Mouse (Mus musculus): ENCODE measurements around the gene Tdgf1. TPM values are rescaled to one million over a fixed set of nuclear protein-coding genes. Genes with fewer than 3 reads are reported as not detected.
A peak's percentile ranks its signal among the peaks of the same experiment; 100 is the strongest.

The Tdgf1 gene
- polyA plus RNA-seq, 1 experiment = 0.28 TPM

- no peaks in the 10 kb centered on the region for H3K36me3 ChIP-seq (ENCODE audit: control insufficient read depth, insufficient read depth, low read length)
- TF ChIP-seq POLR2A (IDR thresholded peaks at IDR 0.05; ENCODE audit: control insufficient read depth, low read depth, low read length) = no peak
- no peak for TF ChIP-seq CTCF (IDR thresholded peaks at IDR 0.05; ENCODE audit: control insufficient read depth, insufficient read depth, insufficient replicate concordance, low read depth, low read length)
- H3K27me3 ChIP-seq (ENCODE audit: control insufficient read depth, insufficient read depth, low read length) = no peaks in the 10 kb centered on the region
- peak overlapping the region; percentile 42 for H3K4me3 ChIP-seq (ENCODE audit: control insufficient read depth, low read depth, low read length)
- no peak overlapping the region for H3K27ac ChIP-seq (ENCODE audit: control insufficient read depth, insufficient read depth, low read depth, low read length)
- no peaks in the 10 kb centered on the region; the same call in 1 of the 2 replicates for H3K4me1 ChIP-seq (ENCODE audit: control insufficient read depth, insufficient read depth, low read length)
Observed at GRCm38 (mm10) chr9:110965062-110965909, 19.3 kb upstream of the Tdgf1 start.

- no peaks in the 10 kb centered on the region; the same call in 1 of the 2 replicates for H3K4me1 ChIP-seq (ENCODE audit: control insufficient read depth, insufficient read depth, low read length)
- TF ChIP-seq CTCF (IDR thresholded peaks at IDR 0.05; ENCODE audit: control insufficient read depth, insufficient read depth, insufficient replicate concordance, low read depth, low read length) (no peak), POLR2A (IDR thresholded peaks at IDR 0.05; ENCODE audit: control insufficient read depth, low read depth, low read length) (no peak)
- H3K27ac ChIP-seq (ENCODE audit: control insufficient read depth, insufficient read depth, low read depth, low read length) = no peak overlapping the region
- H3K36me3 ChIP-seq (ENCODE audit: control insufficient read depth, insufficient read depth, low read length) = no peaks in the 10 kb centered on the region
- no peak overlapping the region for H3K4me3 ChIP-seq (ENCODE audit: control insufficient read depth, low read depth, low read length)
- H3K27me3 ChIP-seq (ENCODE audit: control insufficient read depth, insufficient read depth, low read length) = no peaks in the 10 kb centered on the region
Observed at GRCm38 (mm10) chr9:110963566-110964115, 17.7 kb upstream of the Tdgf1 start.

GRCm38 (mm10) chr9:110961386-110961785, 15.4 kb upstream of the Tdgf1 start:
- Histone ChIP-seq H3K4me3 (ENCODE audit: control insufficient read depth, low read depth, low read length) (no peak overlapping the region), H3K4me1 (ENCODE audit: control insufficient read depth, insufficient read depth, low read length) (no peaks in the 10 kb centered on the region; the same call in 1 of the 2 replicates), H3K36me3 (ENCODE audit: control insufficient read depth, insufficient read depth, low read length) (no peaks in the 10 kb centered on the region), H3K27me3 (ENCODE audit: control insufficient read depth, insufficient read depth, low read length) (no peaks in the 10 kb centered on the region), H3K27ac (ENCODE audit: control insufficient read depth, insufficient read depth, low read depth, low read length) (no peak overlapping the region)
- TF ChIP-seq POLR2A (IDR thresholded peaks at IDR 0.05; ENCODE audit: control insufficient read depth, low read depth, low read length) (no peak), CTCF (IDR thresholded peaks at IDR 0.05; ENCODE audit: control insufficient read depth, insufficient read depth, insufficient replicate concordance, low read depth, low read length) (no peak)

- TF ChIP-seq CTCF (IDR thresholded peaks at IDR 0.05; ENCODE audit: control insufficient read depth, insufficient read depth, insufficient replicate concordance, low read depth, low read length) (no peak), POLR2A (IDR thresholded peaks at IDR 0.05; ENCODE audit: control insufficient read depth, low read depth, low read length) (no peak)
- no peak overlapping the region for H3K27ac ChIP-seq (ENCODE audit: control insufficient read depth, insufficient read depth, low read depth, low read length)
- no peak overlapping the region for H3K4me3 ChIP-seq (ENCODE audit: control insufficient read depth, low read depth, low read length)
- H3K36me3 ChIP-seq (ENCODE audit: control insufficient read depth, insufficient read depth, low read length) = no peaks in the 10 kb centered on the region
- no peaks in the 10 kb centered on the region for H3K27me3 ChIP-seq (ENCODE audit: control insufficient read depth, insufficient read depth, low read length)
- H3K4me1 ChIP-seq (ENCODE audit: control insufficient read depth, insufficient read depth, low read length) = no peaks in the 10 kb centered on the region; the same call in 1 of the 2 replicates
Observed at GRCm38 (mm10) chr9:110960230-110961149, 14.5 kb upstream of the Tdgf1 start.

GRCm38 (mm10) chr9:110959669-110960068, 13.7 kb upstream of the Tdgf1 start:
- no peak for TF ChIP-seq CTCF (IDR thresholded peaks at IDR 0.05; ENCODE audit: control insufficient read depth, insufficient read depth, insufficient replicate concordance, low read depth, low read length)
- TF ChIP-seq POLR2A (IDR thresholded peaks at IDR 0.05; ENCODE audit: control insufficient read depth, low read depth, low read length) = no peak
- no peak overlapping the region for H3K27ac ChIP-seq (ENCODE audit: control insufficient read depth, insufficient read depth, low read depth, low read length)
- H3K4me3 ChIP-seq (ENCODE audit: control insufficient read depth, low read depth, low read length) = no peak overlapping the region
- no peaks in the 10 kb centered on the region for H3K4me1 ChIP-seq (ENCODE audit: control insufficient read depth, insufficient read depth, low read length)
- no peaks in the 10 kb centered on the region for H3K36me3 ChIP-seq (ENCODE audit: control insufficient read depth, insufficient read depth, low read length)
- H3K27me3 ChIP-seq (ENCODE audit: control insufficient read depth, insufficient read depth, low read length) = no peaks in the 10 kb centered on the region

GRCm38 (mm10) chr9:110955962-110956361, 10.0 kb upstream of the Tdgf1 start:
- H3K27me3 ChIP-seq (ENCODE audit: control insufficient read depth, insufficient read depth, low read length) = no peaks in the 10 kb centered on the region
- H3K4me3 ChIP-seq (ENCODE audit: control insufficient read depth, low read depth, low read length) = no peak overlapping the region
- no peaks in the 10 kb centered on the region for H3K36me3 ChIP-seq (ENCODE audit: control insufficient read depth, insufficient read depth, low read length)
- no peak overlapping the region for H3K27ac ChIP-seq (ENCODE audit: control insufficient read depth, insufficient read depth, low read depth, low read length)
- H3K4me1 ChIP-seq (ENCODE audit: control insufficient read depth, insufficient read depth, low read length) = no peaks in the 10 kb centered on the region
- TF ChIP-seq CTCF (IDR thresholded peaks at IDR 0.05; ENCODE audit: control insufficient read depth, insufficient read depth, insufficient replicate concordance, low read depth, low read length) (no peak), POLR2A (IDR thresholded peaks at IDR 0.05; ENCODE audit: control insufficient read depth, low read depth, low read length) (no peak)
